Mouse (Mus musculus): Measurements from ENCODE around the gene Alk. TPM values are rescaled to one million over a fixed set of nuclear protein-coding genes. Genes with fewer than 3 reads are reported as not detected.

The Alk gene
- polyA plus RNA-seq, 2 experiments = 0.02 to 0.03 TPM

GRCm38 (mm10) chr17:72535304-72535703 lies 69.1 kb downstream of the Alk start:
- no peak for TF ChIP-seq CTCF (IDR thresholded peaks at IDR 0.05; ENCODE audit: low read depth)
- TF ChIP-seq EP300 (IDR thresholded peaks at IDR 0.05; ENCODE audit: low read depth) = no peak
- Histone ChIP-seq H3K4me2 (ENCODE audit: low read depth) (no peak overlapping the region), H3K27me3 (ENCODE audit: control insufficient read depth, insufficient read depth, low read length) (no peaks in the 10 kb centered on the region), H3K9me3 (ENCODE audit: control insufficient read depth, low read length) (no peaks in the 10 kb centered on the region; the same call in 1 of the 2 replicates), H3K4me3 (ENCODE audit: insufficient read depth in 1 of 2, low read depth in 2 of 2, low read length in 2 of 2) (no peak overlapping the region), H3K9ac (replicated peaks) (no peak overlapping the region), H3K27ac (no peak overlapping the region), H3K36me3 (replicated peaks; ENCODE audit: control insufficient read depth, insufficient read depth, low read depth) (no peaks in the 10 kb centered on the region), H3K4me1 (replicated peaks; ENCODE audit: control insufficient read depth in 2 of 2, insufficient read depth in 2 of 2, low read length in 1 of 2) (no peaks in the 10 kb centered on the region)
- ATAC-seq (ENCODE audit: insufficient read depth) = no peak
- 68% methylated on average over 6 of the region's 6 CpGs for WGBS (ENCODE audit: insufficient replicate concordance)
- no peak for DNase-seq (ENCODE audit: low read depth in 3 of 3, low spot score in 3 of 3)

- TF ChIP-seq CTCF (IDR thresholded peaks at IDR 0.05; ENCODE audit: low read depth) (no peak), EP300 (IDR thresholded peaks at IDR 0.05; ENCODE audit: low read depth) (no peak)
- Histone ChIP-seq H3K36me3 (replicated peaks; ENCODE audit: control insufficient read depth, insufficient read depth, low read depth) (no peaks in the 10 kb centered on the region), H3K27ac (no peak overlapping the region), H3K4me3 (ENCODE audit: insufficient read depth in 1 of 2, low read depth in 2 of 2, low read length in 2 of 2) (no peak overlapping the region), H3K27me3 (ENCODE audit: control insufficient read depth, insufficient read depth, low read length) (no peaks in the 10 kb centered on the region), H3K4me2 (ENCODE audit: low read depth) (no peak overlapping the region), H3K9ac (replicated peaks) (no peak overlapping the region), H3K9me3 (ENCODE audit: control insufficient read depth, low read length) (no peaks in the 10 kb centered on the region; the same call in 1 of the 2 replicates), H3K4me1 (replicated peaks; ENCODE audit: control insufficient read depth in 2 of 2, insufficient read depth in 2 of 2, low read length in 1 of 2) (no peaks in the 10 kb centered on the region)
- ATAC-seq (ENCODE audit: insufficient read depth) = no peak
- DNase-seq (ENCODE audit: low read depth in 3 of 3, low spot score in 3 of 3) = no peak
- WGBS (ENCODE audit: insufficient replicate concordance) = 61% methylated on average over 6 of the region's 6 CpGs
Observed at GRCm38 (mm10) chr17:72532266-72532665, 72.2 kb downstream of the Alk start.

GRCm38 (mm10) chr17:72528481-72528880 lies 75.9 kb downstream of the Alk start:
- H3K27me3 ChIP-seq (ENCODE audit: control insufficient read depth, insufficient read depth, low read length) = no peaks in the 10 kb centered on the region
- H3K4me3 ChIP-seq (ENCODE audit: insufficient read depth in 1 of 2, low read depth in 2 of 2, low read length in 2 of 2) = no peak overlapping the region
- H3K36me3 ChIP-seq (replicated peaks; ENCODE audit: control insufficient read depth, insufficient read depth, low read depth) = no peaks in the 10 kb centered on the region
- no peak overlapping the region for H3K27ac ChIP-seq
- 74% methylated on average over 8 of the region's 8 CpGs for WGBS (ENCODE audit: insufficient replicate concordance)
- no peaks in the 10 kb centered on the region for H3K4me1 ChIP-seq (replicated peaks; ENCODE audit: control insufficient read depth in 2 of 2, insufficient read depth in 2 of 2, low read length in 1 of 2)
- no peaks in the 10 kb centered on the region; the same call in 1 of the 2 replicates for H3K9me3 ChIP-seq (ENCODE audit: control insufficient read depth, low read length)
- no peak for DNase-seq (ENCODE audit: low read depth in 3 of 3, low spot score in 3 of 3)
- TF ChIP-seq EP300 (IDR thresholded peaks at IDR 0.05; ENCODE audit: low read depth) (no peak), CTCF (IDR thresholded peaks at IDR 0.05; ENCODE audit: low read depth) (no peak)
- ATAC-seq (ENCODE audit: insufficient read depth) = no peak
- H3K4me2 ChIP-seq (ENCODE audit: low read depth) = no peak overlapping the region
- no peak overlapping the region for H3K9ac ChIP-seq (replicated peaks)

- H3K27ac ChIP-seq = no peak overlapping the region
- H3K4me2 ChIP-seq (ENCODE audit: low read depth) = no peak overlapping the region
- H3K27me3 ChIP-seq (ENCODE audit: control insufficient read depth, insufficient read depth, low read length) = no peaks in the 10 kb centered on the region
- no peak overlapping the region for H3K9ac ChIP-seq (replicated peaks)
- ATAC-seq (ENCODE audit: insufficient read depth) (no peak), DNase-seq (ENCODE audit: low read depth in 3 of 3, low spot score in 3 of 3) (no peak)
- H3K4me1 ChIP-seq (replicated peaks; ENCODE audit: control insufficient read depth in 2 of 2, insufficient read depth in 2 of 2, low read length in 1 of 2) = no peaks in the 10 kb centered on the region
- H3K36me3 ChIP-seq (replicated peaks; ENCODE audit: control insufficient read depth, insufficient read depth, low read depth) = no peaks in the 10 kb centered on the region
- 48% methylated on average over 5 of the region's 5 CpGs for WGBS (ENCODE audit: insufficient replicate concordance)
- TF ChIP-seq CTCF (IDR thresholded peaks at IDR 0.05; ENCODE audit: low read depth) (no peak), EP300 (IDR thresholded peaks at IDR 0.05; ENCODE audit: low read depth) (no peak)
- no peaks in the 10 kb centered on the region for H3K9me3 ChIP-seq (ENCODE audit: control insufficient read depth, low read length)
- H3K4me3 ChIP-seq (ENCODE audit: insufficient read depth in 1 of 2, low read depth in 2 of 2, low read length in 2 of 2) = no peak overlapping the region
Observed at GRCm38 (mm10) chr17:72527481-72527880, 76.9 kb downstream of the Alk start.

- no peak overlapping the region for H3K4me2 ChIP-seq (ENCODE audit: low read depth)
- TF ChIP-seq EP300 (IDR thresholded peaks at IDR 0.05; ENCODE audit: low read depth) = no peak
- TF ChIP-seq CTCF (IDR thresholded peaks at IDR 0.05; ENCODE audit: low read depth) = no peak
- no peaks in the 10 kb centered on the region for H3K9me3 ChIP-seq (ENCODE audit: control insufficient read depth, low read length)
- ATAC-seq (ENCODE audit: insufficient read depth) (no peak), DNase-seq (ENCODE audit: low read depth in 3 of 3, low spot score in 3 of 3) (no peak)
- no peaks in the 10 kb centered on the region for H3K36me3 ChIP-seq (replicated peaks; ENCODE audit: control insufficient read depth, insufficient read depth, low read depth)
- H3K27ac ChIP-seq = no peak overlapping the region
- 60% methylated on average over 4 of the region's 4 CpGs for WGBS (ENCODE audit: insufficient replicate concordance)
- H3K4me1 ChIP-seq (replicated peaks; ENCODE audit: control insufficient read depth in 2 of 2, insufficient read depth in 2 of 2, low read length in 1 of 2) = no peaks in the 10 kb centered on the region
- H3K4me3 ChIP-seq (ENCODE audit: insufficient read depth in 1 of 2, low read depth in 2 of 2, low read length in 2 of 2) = no peak overlapping the region
- no peaks in the 10 kb centered on the region for H3K27me3 ChIP-seq (ENCODE audit: control insufficient read depth, insufficient read depth, low read length)
- no peak overlapping the region for H3K9ac ChIP-seq (replicated peaks)
Observed at GRCm38 (mm10) chr17:72526356-72526755, 78.1 kb downstream of the Alk start.

All from liver, embryonic 14.5 days (tissue).